Mouse (Mus musculus) midbrain, postnatal 0 days (tissue): Measurements from ENCODE around the gene Sgpl1. TPM values are rescaled to one million over a fixed set of nuclear protein-coding genes. Genes with fewer than 3 reads are reported as not detected.

Experiments used
- ATAC-seq: fragments of 200-750 bp; cut with Nextera tagmentation; 2 replicates; pipeline ENCODE4 v1.8.0; 2017; ENCODE audit warnings: moderate number of reproducible peaks, mild to moderate bottlenecking, moderate TSS enrichment, moderate library complexity; ENCODE audit not compliant: low FRiP score
- DNase-seq: peaks from one replicate; pipeline ENCODE4 v3.0.0-alpha.2; 2015; ENCODE audit warnings: low spot score
- H3K27ac ChIP-seq: fragments of 300-500 bp; sonication (generic); 2 replicates; pipeline ENCODE4 v1.5.1; 2014; ENCODE audit warnings: low read depth, mild to moderate bottlenecking, low read length, mixed read lengths
- H3K27me3 ChIP-seq: fragments of 300-500 bp; sonication (generic); 2 replicates; pipeline ENCODE4 v1.6.1; 2014; ENCODE audit warnings: low read length, control low read depth, mixed read lengths; ENCODE audit not compliant: insufficient read depth
- H3K36me3 ChIP-seq: fragments of 300-500 bp; sonication (generic); 2 replicates; pipeline ENCODE4 v1.6.1; 2014; ENCODE audit warnings: low read length, control low read depth, mixed read lengths; ENCODE audit not compliant: insufficient read depth
- H3K4me1 ChIP-seq: fragments of 300-500 bp; sonication (generic); 2 replicates; pipeline ENCODE4 v1.6.1; 2014; ENCODE audit warnings: mild to moderate bottlenecking, control low read depth, antibody characterized with exemption, low read length, mixed read lengths; ENCODE audit not compliant: insufficient read depth
- H3K4me2 ChIP-seq: fragments of 300-500 bp; sonication (generic); 2 replicates; pipeline ENCODE4 v1.6.1; 2014; ENCODE audit warnings: low read depth, mild to moderate bottlenecking, low read length, mixed read lengths; ENCODE audit not compliant: poor library complexity, severe bottlenecking
- H3K4me3 ChIP-seq: fragments of 300-500 bp; sonication (generic); 2 replicates; pipeline ENCODE4 v1.5.1; 2014; ENCODE audit warnings: low read depth, mild to moderate bottlenecking, low read length, moderate library complexity
- H3K9ac ChIP-seq: fragments of 300-500 bp; sonication (generic); replicated peaks from 2 replicates; pipeline ENCODE4 v1.6.1; 2014; ENCODE audit warnings: mild to moderate bottlenecking, low read length, moderate library complexity, mixed read lengths; ENCODE audit not compliant: poor library complexity, severe bottlenecking
- H3K9me3 ChIP-seq: fragments of 300-500 bp; sonication (generic); 2 replicates; pipeline ENCODE4 v1.6.1; 2016; ENCODE audit warnings: low read length, control low read depth
- CTCF ChIP-seq: IDR thresholded peaks from 2 replicates; pipeline ENCODE4 v1.5.1; 2016; ENCODE audit warnings: antibody characterized with exemption, mild to moderate bottlenecking
- WGBS: fragments of 180-500 bp; shearing (Covaris S2); extraction: QIAGEN DNeasy Blood & Tissue Kit; methylation state at CpG from one replicate; pipeline ENCODE4 v1.1.7; 2014; 5-methylcytosine and 5-hydroxymethylcytosine counted together
- polyA plus RNA-seq: library from polyadenylated mRNA; unstranded; fragments of >200 nt; fragmentation: Nextera tagmentation; extraction: Ambion mirVana; gene quantifications from 2 replicates; pipeline ENCODE4 v1.2.1, GENCODE M21; 2015
- total RNA-seq: library from RNA; depleted of rRNA; stranded (reverse); fragments of >200 nt; gene quantifications from 2 replicates; pipeline ENCODE4 v1.2.3, GENCODE M21; 2014

Sgpl1 gene
- total and polyA plus RNA-seq, 2 experiments from 2014 or later = 30.5 to 51.8 TPM

DNA sequence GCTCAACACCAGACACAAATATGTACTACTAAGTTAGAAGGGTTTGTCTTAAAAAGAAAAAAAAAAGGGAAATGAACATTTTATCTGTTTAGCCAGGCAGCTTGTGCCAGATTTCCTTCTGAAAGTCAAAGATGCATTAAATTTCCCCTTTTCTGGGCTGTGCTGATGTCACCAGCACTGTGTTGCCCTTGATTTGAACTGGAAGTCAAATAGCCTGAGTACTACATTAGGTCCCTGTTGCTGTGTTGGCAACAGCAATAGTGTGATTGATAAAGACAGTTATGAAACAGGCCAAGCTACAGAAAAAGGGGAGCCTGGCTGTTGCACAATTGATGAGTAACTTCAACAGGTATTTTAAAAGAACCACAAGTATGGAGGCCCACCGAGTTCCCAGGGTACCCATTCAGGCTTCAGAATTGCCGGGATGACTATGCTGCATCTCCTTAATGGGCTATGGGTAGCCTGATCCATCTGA lies 33.2 kb downstream of the Sgpl1 start:
- H3K9ac ChIP-seq = no peak overlapping the region
- H3K4me2 ChIP-seq = no peak overlapping the region
- no peak for ATAC-seq
- H3K27me3 ChIP-seq = no peaks in the 10 kb centered on the region
- no peak for DNase-seq
- H3K27ac ChIP-seq = no peak overlapping the region
- H3K9me3 ChIP-seq = no peaks in the 10 kb centered on the region
- 95% methylated on average over 2 of the region's 2 CpGs for WGBS
- H3K36me3 ChIP-seq = peaks cover 32% of the 10 kb centered on the region
- no peak overlapping the region for H3K4me3 ChIP-seq
- H3K4me1 ChIP-seq = no peaks in the 10 kb centered on the region
- TF ChIP-seq CTCF = no peak

DNA sequence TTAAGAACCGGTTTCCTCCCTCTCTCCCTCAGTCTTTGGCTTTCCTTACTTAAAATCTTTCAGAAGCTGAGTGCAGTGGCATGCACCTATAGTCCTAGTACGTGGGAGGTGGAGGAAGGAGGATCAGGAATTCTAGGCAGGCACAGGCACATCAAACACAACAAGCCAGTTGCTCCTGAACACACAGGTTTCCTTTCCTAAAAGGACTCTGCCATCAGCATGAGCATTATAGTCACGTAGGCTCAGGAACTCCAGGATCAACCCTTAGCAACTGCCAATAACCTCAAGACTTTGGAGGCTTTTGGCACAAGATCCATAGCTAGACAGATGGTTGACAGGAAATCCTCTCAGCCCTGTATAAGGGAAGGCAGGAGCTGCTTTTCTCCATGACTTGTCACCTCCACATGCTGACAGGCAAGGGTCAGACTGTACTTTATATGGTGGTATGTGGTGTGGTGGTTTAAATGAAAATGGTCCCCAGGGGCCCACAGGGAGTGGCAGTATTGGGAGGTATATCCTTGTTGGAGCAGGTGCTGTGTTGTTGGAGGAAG lies 43.9 kb downstream of the Sgpl1 start:
- no peak for TF ChIP-seq CTCF
- ATAC-seq (no peak), DNase-seq (peak; percentile 32)
- H3K4me2 ChIP-seq = no peak overlapping the region
- no peak overlapping the region for H3K9ac ChIP-seq
- H3K4me3 ChIP-seq = no peak overlapping the region
- WGBS = 89% methylated on average over 3 of the region's 3 CpGs
- no peak overlapping the region for H3K27ac ChIP-seq
- H3K4me1 ChIP-seq = no peaks in the 10 kb centered on the region
- no peaks in the 10 kb centered on the region for H3K9me3 ChIP-seq
- H3K27me3 ChIP-seq = no peaks in the 10 kb centered on the region
- H3K36me3 ChIP-seq = peaks cover 75% of the 10 kb centered on the region

DNA sequence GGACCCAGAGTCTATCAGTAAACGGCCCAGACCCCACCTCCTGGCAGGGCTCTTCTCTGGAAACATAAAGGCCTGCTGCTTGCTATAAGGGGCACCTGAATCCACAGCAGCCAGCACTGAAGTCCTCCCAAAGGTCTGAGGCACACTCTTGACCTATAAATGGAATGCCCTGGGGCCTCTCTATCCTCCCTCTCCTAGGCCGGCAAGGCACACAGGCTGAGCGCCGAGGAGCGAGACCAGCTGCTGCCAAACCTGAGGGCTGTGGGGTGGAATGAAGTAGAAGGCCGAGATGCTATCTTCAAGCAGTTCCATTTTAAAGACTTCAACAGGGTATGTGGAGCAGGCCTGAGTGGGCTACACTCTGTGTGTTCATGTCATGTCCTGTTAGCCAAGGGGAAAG lies 55.6 kb downstream of the Sgpl1 start:
- Histone ChIP-seq H3K4me1 (0 out of 2 replicates have a peak, but pooled peaks cover 7% of the 10 kb centered on the region), H3K27me3 (no peaks in the 10 kb centered on the region), H3K9ac (no peak overlapping the region), H3K27ac (no peak overlapping the region), H3K36me3 (no peaks in the 10 kb centered on the region), H3K4me3 (no peak overlapping the region), H3K4me2 (no peak overlapping the region), H3K9me3 (no peaks in the 10 kb centered on the region)
- TF ChIP-seq CTCF = no peak
- ATAC-seq (no peak), DNase-seq (no peak)
- 83% methylated on average over 6 of the region's 6 CpGs for WGBS

DNA sequence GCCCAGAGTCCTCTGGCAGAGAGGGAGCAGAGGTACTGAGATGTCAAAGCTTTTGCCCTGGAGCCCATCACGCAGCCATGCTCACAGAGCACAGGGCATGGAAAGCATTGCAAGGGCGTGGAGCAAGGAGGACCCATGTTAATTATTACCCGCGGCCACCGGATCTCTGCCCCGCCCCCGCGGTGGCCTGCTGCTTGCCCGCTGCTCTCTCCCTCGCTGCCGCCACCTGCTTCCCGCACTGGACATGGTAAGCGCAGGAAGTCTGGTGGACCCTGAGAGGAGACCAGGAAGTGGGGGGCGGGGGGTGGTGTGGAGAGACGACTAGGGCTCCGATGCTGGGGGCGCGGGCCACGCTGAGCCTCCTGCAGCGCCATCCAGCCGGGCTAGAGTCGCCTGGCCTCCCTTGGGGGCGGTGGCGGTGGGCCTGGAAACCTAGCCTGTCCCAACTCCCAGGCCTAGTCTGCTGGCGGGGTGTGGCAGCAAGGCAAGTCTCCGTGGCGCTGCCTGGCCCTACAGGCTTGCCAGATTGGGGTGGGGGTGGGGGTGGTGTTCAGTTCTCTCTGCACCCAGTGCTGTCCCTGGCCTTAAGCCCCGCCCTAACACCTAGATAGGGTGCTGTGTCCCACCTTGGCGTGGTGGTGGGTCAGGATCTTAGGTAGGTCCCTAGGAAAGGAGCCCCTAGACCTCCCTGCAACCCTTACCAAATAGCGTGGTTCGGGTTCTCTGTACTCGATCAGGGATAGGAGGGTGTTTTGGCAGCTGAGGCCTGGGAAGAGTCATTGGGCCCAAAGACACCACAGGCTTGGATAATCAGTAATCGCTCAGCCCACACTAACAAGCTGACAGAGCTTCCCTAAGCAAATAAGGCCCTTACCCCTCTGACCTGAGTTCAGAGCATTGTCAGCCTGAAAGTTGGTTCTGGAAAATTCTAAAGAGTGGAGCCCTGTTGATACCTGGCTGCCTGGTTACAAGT lies 58.0 kb downstream of the Sgpl1 start, which contains the start of gene Pcbd1:
TSS of gene Pcbd1 (plus strand) at position 162 of the 973 bp plus-strand sequence.
- Histone ChIP-seq H3K27me3 (no peaks in the 10 kb centered on the region), H3K9me3 (no peaks in the 10 kb centered on the region), H3K27ac (0 out of 2 replicates have a peak within 1 kb of the TSS, but pooled peaks have one; percentile 12), H3K9ac (peak within 1 kb of the TSS; percentile 64), H3K36me3 (no peaks in the 10 kb centered on the region), H3K4me1 (0 out of 2 replicates have a peak, but pooled peaks cover 7% of the 10 kb centered on the region), H3K4me3 (peak within 1 kb of the TSS; percentile 33), H3K4me2 (peak within 1 kb of the TSS; percentile 70)
- ATAC-seq (peak; percentile 35), DNase-seq (peak; percentile 48)
- 16% methylated on average over 28 of the region's 33 CpGs for WGBS
- peak; percentile 54 for TF ChIP-seq CTCF

DNA sequence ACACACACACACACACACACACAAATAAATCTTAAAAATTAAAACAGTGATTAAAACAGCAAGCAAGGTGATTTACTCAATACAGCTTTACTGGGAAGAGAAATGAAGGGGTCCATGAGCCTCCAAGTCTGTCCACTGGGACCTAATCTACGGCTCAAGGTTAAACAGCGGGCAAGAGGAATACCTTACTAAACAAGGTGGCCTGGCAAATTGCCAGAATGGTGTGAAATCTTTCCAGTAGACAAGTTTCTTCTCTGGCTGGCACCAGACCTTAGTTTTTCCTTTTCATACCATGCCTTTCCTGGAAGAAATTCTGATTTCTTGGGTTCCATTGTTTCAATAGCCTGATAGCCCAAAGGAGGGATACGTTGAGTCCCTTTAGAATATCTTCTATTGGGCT lies 59.0 kb downstream of the Sgpl1 start:
- no peak overlapping the region for H3K27ac ChIP-seq
- H3K9me3 ChIP-seq = no peaks in the 10 kb centered on the region
- TF ChIP-seq CTCF = no peak
- 84% methylated on average over 3 of the region's 3 CpGs for WGBS
- ATAC-seq = no peak
- H3K36me3 ChIP-seq = no peaks in the 10 kb centered on the region
- DNase-seq = peak; percentile 47
- no peaks in the 10 kb centered on the region for H3K27me3 ChIP-seq
- H3K4me3 ChIP-seq = no peak overlapping the region
- H3K9ac ChIP-seq = no peak overlapping the region
- no peak overlapping the region for H3K4me2 ChIP-seq
- H3K4me1 ChIP-seq = 0 out of 2 replicates have a peak, but pooled peaks cover 7% of the 10 kb centered on the region
